Mouse (Mus musculus): ENCODE measurements at regions not wholly inside any gene's neighbourhood (a gene's known extent, or its start where the extent isn't known, plus 50 kb on each side); places are given as distances from the start of the nearest gene placed in this dataset.
A peak's percentile ranks its signal among the peaks of the same experiment; 100 is the strongest.

GRCm38 (mm10) chr1:60665329-60665728 is 51.3 kb upstream of the Cd28 start:
- TF ChIP-seq E2F4 (IDR thresholded peaks at IDR 0.05; ENCODE audit: insufficient read depth), result no peak
- no peak for TF ChIP-seq REST (IDR thresholded peaks at IDR 0.05; ENCODE audit: insufficient read depth, insufficient read length)
- TF ChIP-seq USF1 (IDR thresholded peaks at IDR 0.05; ENCODE audit: low read depth), result no peak
- TF ChIP-seq MYOG (IDR thresholded peaks at IDR 0.05; ENCODE audit: control insufficient read depth in 1 of 3, insufficient read depth in 1 of 3, insufficient read length in 2 of 3, low read depth in 2 of 3), result no peak
- no peak for TF ChIP-seq TCF3 (IDR thresholded peaks at IDR 0.05; ENCODE audit: insufficient read length, low read depth)
- no peak for TF ChIP-seq POLR2A (IDR thresholded peaks at IDR 0.05; ENCODE audit: insufficient read length, low read depth)
- no peak for TF ChIP-seq CEBPB (IDR thresholded peaks at IDR 0.05; ENCODE audit: insufficient read depth, poor library complexity, severe bottlenecking)
- TF ChIP-seq POLR2AphosphoS2 (IDR thresholded peaks at IDR 0.05; ENCODE audit: insufficient read length, low read depth), result no peak
- no peak for TF ChIP-seq TCF12 (IDR thresholded peaks at IDR 0.05; ENCODE audit: insufficient read depth, poor library complexity, severe bottlenecking)
- H3K4me2 ChIP-seq (ENCODE audit: low read depth), result peak overlapping the region; percentile 12
- H3ac ChIP-seq (ENCODE audit: control insufficient read depth, insufficient read length), result no peak overlapping the region
- H3K79me2 ChIP-seq (ENCODE audit: control insufficient read depth, insufficient read depth), result no peaks in the 10 kb centered on the region
- no peaks in the 10 kb centered on the region for H3K36me3 ChIP-seq (ENCODE audit: control insufficient read depth, insufficient read depth)
- no peaks in the 10 kb centered on the region for H3K27me3 ChIP-seq (ENCODE audit: control insufficient read depth, insufficient read depth, insufficient read length)
- no peak overlapping the region for H3K4me3 ChIP-seq

GRCm38 (mm10) chr1:60662301-60662986 is 54.2 kb upstream of the Cd28 start:
- Histone ChIP-seq H3K27me3 (ENCODE audit: control insufficient read depth, insufficient read depth, insufficient read length) (no peaks in the 10 kb centered on the region), H3K4me2 (ENCODE audit: low read depth) (no peak overlapping the region), H3ac (ENCODE audit: control insufficient read depth, insufficient read length) (no peak overlapping the region), H3K4me3 (no peak overlapping the region), H3K79me2 (ENCODE audit: control insufficient read depth, insufficient read depth) (no peaks in the 10 kb centered on the region), H3K36me3 (ENCODE audit: control insufficient read depth, insufficient read depth) (no peaks in the 10 kb centered on the region)
- TF ChIP-seq TCF3 (IDR thresholded peaks at IDR 0.05; ENCODE audit: insufficient read length, low read depth) (no peak), E2F4 (IDR thresholded peaks at IDR 0.05; ENCODE audit: insufficient read depth) (no peak), USF1 (IDR thresholded peaks at IDR 0.05; ENCODE audit: low read depth) (no peak), MYOG (IDR thresholded peaks at IDR 0.05; ENCODE audit: control insufficient read depth in 1 of 3, insufficient read depth in 1 of 3, insufficient read length in 2 of 3, low read depth in 2 of 3) (no peak), REST (IDR thresholded peaks at IDR 0.05; ENCODE audit: insufficient read depth, insufficient read length) (no peak), MYOD1 (IDR thresholded peaks at IDR 0.05; ENCODE audit: control insufficient read depth in 1 of 3, insufficient read length in 2 of 3, low read depth in 2 of 3) (no peak), MAX (IDR thresholded peaks at IDR 0.05; ENCODE audit: low read depth) (no peak), POLR2A (IDR thresholded peaks at IDR 0.05; ENCODE audit: insufficient read length, low read depth) (no peak), POLR2AphosphoS2 (IDR thresholded peaks at IDR 0.05; ENCODE audit: insufficient read length, low read depth) (no peak), CEBPB (IDR thresholded peaks at IDR 0.05; ENCODE audit: insufficient read depth, poor library complexity, severe bottlenecking) (no peak), TCF12 (IDR thresholded peaks at IDR 0.05; ENCODE audit: insufficient read depth, poor library complexity, severe bottlenecking) (no peak), SRF (IDR thresholded peaks at IDR 0.05; ENCODE audit: control insufficient read depth, insufficient read length, low read depth) (no peak)

GRCm38 (mm10) chr1:60661857-60662256 is 54.7 kb upstream of the Cd28 start:
- no peak for TF ChIP-seq CEBPB (IDR thresholded peaks at IDR 0.05; ENCODE audit: insufficient read depth, poor library complexity, severe bottlenecking)
- Histone ChIP-seq H3K36me3 (ENCODE audit: control insufficient read depth, insufficient read depth) (no peaks in the 10 kb centered on the region), H3K4me3 (no peak overlapping the region), H3K79me2 (ENCODE audit: control insufficient read depth, insufficient read depth) (no peaks in the 10 kb centered on the region), H3K27me3 (ENCODE audit: control insufficient read depth, insufficient read depth, insufficient read length) (no peaks in the 10 kb centered on the region), H3ac (ENCODE audit: control insufficient read depth, insufficient read length) (no peak overlapping the region), H3K4me2 (ENCODE audit: low read depth) (no peak overlapping the region)

GRCm38 (mm10) chr1:60659604-60660003 is 57.0 kb upstream of the Cd28 start:
- no peak overlapping the region for H3K4me3 ChIP-seq
- no peaks in the 10 kb centered on the region for H3K79me2 ChIP-seq (ENCODE audit: control insufficient read depth, insufficient read depth)
- H3K27me3 ChIP-seq (ENCODE audit: control insufficient read depth, insufficient read depth, insufficient read length), result no peaks in the 10 kb centered on the region
- TF ChIP-seq MAX (IDR thresholded peaks at IDR 0.05; ENCODE audit: low read depth), result no peak
- no peak for TF ChIP-seq SRF (IDR thresholded peaks at IDR 0.05; ENCODE audit: control insufficient read depth, insufficient read length, low read depth)
- no peak for TF ChIP-seq MYOG (IDR thresholded peaks at IDR 0.05; ENCODE audit: control insufficient read depth in 1 of 3, insufficient read depth in 1 of 3, insufficient read length in 2 of 3, low read depth in 2 of 3)
- no peak for TF ChIP-seq REST (IDR thresholded peaks at IDR 0.05; ENCODE audit: insufficient read depth, insufficient read length)
- TF ChIP-seq POLR2AphosphoS2 (IDR thresholded peaks at IDR 0.05; ENCODE audit: insufficient read length, low read depth), result no peak
- no peak for TF ChIP-seq USF1 (IDR thresholded peaks at IDR 0.05; ENCODE audit: low read depth)
- no peak overlapping the region for H3ac ChIP-seq (ENCODE audit: control insufficient read depth, insufficient read length)
- H3K4me2 ChIP-seq (ENCODE audit: low read depth), result no peak overlapping the region
- no peaks in the 10 kb centered on the region for H3K36me3 ChIP-seq (ENCODE audit: control insufficient read depth, insufficient read depth)

- H3ac ChIP-seq (ENCODE audit: control insufficient read depth, insufficient read length), result no peak overlapping the region
- H3K4me2 ChIP-seq (ENCODE audit: low read depth), result no peak overlapping the region
- no peaks in the 10 kb centered on the region for H3K36me3 ChIP-seq (ENCODE audit: control insufficient read depth, insufficient read depth)
- H3K4me3 ChIP-seq, result no peak overlapping the region
- no peaks in the 10 kb centered on the region for H3K27me3 ChIP-seq (ENCODE audit: control insufficient read depth, insufficient read depth, insufficient read length)
- H3K79me2 ChIP-seq (ENCODE audit: control insufficient read depth, insufficient read depth), result no peaks in the 10 kb centered on the region
- TF ChIP-seq MAX (IDR thresholded peaks at IDR 0.05; ENCODE audit: low read depth), result no peak
- no peak for TF ChIP-seq MYOG (IDR thresholded peaks at IDR 0.05; ENCODE audit: control insufficient read depth in 1 of 3, insufficient read depth in 1 of 3, insufficient read length in 2 of 3, low read depth in 2 of 3)
- no peak for TF ChIP-seq MYOD1 (IDR thresholded peaks at IDR 0.05; ENCODE audit: control insufficient read depth in 1 of 3, insufficient read length in 2 of 3, low read depth in 2 of 3)
- no peak for TF ChIP-seq SRF (IDR thresholded peaks at IDR 0.05; ENCODE audit: control insufficient read depth, insufficient read length, low read depth)
- TF ChIP-seq REST (IDR thresholded peaks at IDR 0.05; ENCODE audit: insufficient read depth, insufficient read length), result no peak
- no peak for TF ChIP-seq POLR2A (IDR thresholded peaks at IDR 0.05; ENCODE audit: insufficient read length, low read depth)
- no peak for TF ChIP-seq TCF3 (IDR thresholded peaks at IDR 0.05; ENCODE audit: insufficient read length, low read depth)
- no peak for TF ChIP-seq TCF12 (IDR thresholded peaks at IDR 0.05; ENCODE audit: insufficient read depth, poor library complexity, severe bottlenecking)
- TF ChIP-seq USF1 (IDR thresholded peaks at IDR 0.05; ENCODE audit: low read depth), result no peak
- no peak for TF ChIP-seq E2F4 (IDR thresholded peaks at IDR 0.05; ENCODE audit: insufficient read depth)
- TF ChIP-seq CEBPB (IDR thresholded peaks at IDR 0.05; ENCODE audit: insufficient read depth, poor library complexity, severe bottlenecking), result no peak
- no peak for TF ChIP-seq POLR2AphosphoS2 (IDR thresholded peaks at IDR 0.05; ENCODE audit: insufficient read length, low read depth)
These were observed 57.6 kb upstream of the Cd28 start for GRCm38 (mm10) chr1:60659041-60659440.

Data from myocyte (in vitro differentiated cells).